8 mouse cellular contexts compared by ENCODE assay signal in the genomic region with DNA sequence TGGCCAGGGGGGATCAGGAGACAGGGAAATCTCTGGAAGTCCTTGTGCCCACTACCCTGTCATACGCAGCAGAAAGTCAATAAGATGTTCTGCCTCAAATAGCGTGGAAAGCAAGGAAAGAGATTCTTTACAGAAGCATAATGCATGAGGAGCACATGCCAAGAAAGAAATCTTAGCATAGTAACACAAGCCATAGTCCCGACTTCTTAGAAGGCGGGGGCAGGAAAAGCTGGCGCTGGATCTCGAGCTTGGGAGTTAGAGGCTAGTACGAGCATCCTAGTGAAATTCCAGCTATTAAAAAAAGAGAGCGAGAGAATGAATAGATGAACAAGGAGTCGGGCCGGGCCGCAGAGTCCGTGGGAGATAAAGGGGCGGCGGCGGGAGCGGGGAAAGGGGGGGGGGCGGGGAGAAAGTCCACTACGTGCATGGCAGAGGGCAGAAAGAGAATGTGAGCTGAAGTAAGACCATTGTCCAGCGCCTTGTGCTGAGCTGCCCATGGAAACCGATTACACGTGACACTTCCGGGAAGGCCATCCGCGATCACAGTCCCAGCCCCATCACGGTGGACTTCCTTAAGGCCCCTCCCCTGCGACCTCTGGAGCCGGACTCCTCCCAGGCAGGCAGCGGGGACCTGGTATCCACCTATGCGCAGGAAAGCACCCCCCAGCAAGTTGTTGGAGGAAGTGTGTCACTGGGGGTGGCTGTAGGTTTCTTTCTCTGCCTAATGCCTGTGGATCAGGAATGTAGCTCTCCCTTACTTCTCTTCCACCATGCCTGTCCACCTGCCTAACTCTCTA. TPM values are rescaled to one million over a fixed set of nuclear protein-coding genes. Genes with fewer than 3 reads are reported as not detected.
DNase-seq lines count a peak whose midpoint lies in the region; ATAC-seq and TF ChIP-seq lines count a peak whose summit lies in the region.

No protein-coding gene starts in this region.

- peak; percentile 42 to 46 for DNase-seq in spleen, adult 18-20 months
- DNase-seq in spleen, postnatal 14 days (ENCODE audit: low spot score in 2 of 2) = no peak
- DNase-seq in embryo, embryonic 10 days (ENCODE audit: low spot score) = peak; percentile 81
- peak; percentile 70 for DNase-seq in kidney, adult 9 months
- peak; percentile 74 for DNase-seq in lung, embryonic 14.5 days
- no peak for DNase-seq in c-Kit-positive CD71-positive TER-119-positive erythroid progenitor cells, embryonic 14.5 days (ENCODE audit: low spot score)

- no peaks in the 10 kb centered on the region for H3K27me3 ChIP-seq in heart, embryonic 11.5 days (ENCODE audit: control insufficient read depth, insufficient read depth, low read length)
- no peaks in the 10 kb centered on the region for H3K27me3 ChIP-seq in lung, embryonic 14.5 days (ENCODE audit: insufficient read depth, low read length)

- peak overlapping the region; percentile 32; the same call in 1 of the 2 replicates for H3K27ac ChIP-seq in heart, embryonic 11.5 days (ENCODE audit: low read depth, low read length)
- no peak overlapping the region for H3K27ac ChIP-seq in lung, embryonic 14.5 days (ENCODE audit: low read depth)

- no peaks in the 10 kb centered on the region for H3K9me3 ChIP-seq in heart, embryonic 11.5 days (replicated peaks; ENCODE audit: control insufficient read depth, low read length)
- no peaks in the 10 kb centered on the region for H3K9me3 ChIP-seq in lung, embryonic 14.5 days (ENCODE audit: low read depth, low read length)

- peak overlapping the region; percentile 45 for H3K4me3 ChIP-seq in heart, embryonic 11.5 days (ENCODE audit: low read depth, low read length)
- H3K4me3 ChIP-seq in lung, embryonic 14.5 days (ENCODE audit: low read depth, low read length) = peak overlapping the region; percentile 34

- 9% methylated on average over 28 of the region's 29 CpGs for WGBS in heart, embryonic 11.5 days (ENCODE audit: insufficient replicate concordance)
- 8% methylated on average over 28 of the region's 29 CpGs for WGBS in lung, embryonic 14.5 days

- H3K36me3 ChIP-seq in heart, embryonic 11.5 days (ENCODE audit: control insufficient read depth, insufficient read depth, low read length) = no peaks in the 10 kb centered on the region
- H3K36me3 ChIP-seq in lung, embryonic 14.5 days (ENCODE audit: insufficient read depth) = no peaks in the 10 kb centered on the region

- peak; percentile 79 for ATAC-seq in heart, embryonic 11.5 days (replicated peaks; ENCODE audit: insufficient number of reproducible peaks, low FRiP score, low TSS enrichment)
- peak; percentile 36; the same call in 1 of the 2 replicates for ATAC-seq in lung, embryonic 14.5 days (ENCODE audit: insufficient read depth)
- peak; percentile 16; the same call in 1 of the 2 replicates for ATAC-seq in neutrophil, adult 5-6 weeks (ENCODE audit: extremely low read depth, insufficient number of reproducible peaks, low FRiP score, poor library complexity, severe bottlenecking)

- peak overlapping the region; percentile 75 for H3K9ac ChIP-seq in heart, embryonic 11.5 days (ENCODE audit: low read depth, low read length)
- peak overlapping the region; percentile 51 for H3K9ac ChIP-seq in lung, embryonic 14.5 days

- peak overlapping the region; percentile 79 for H3K4me2 ChIP-seq in heart, embryonic 11.5 days
- peak overlapping the region; percentile 63 for H3K4me2 ChIP-seq in lung, embryonic 14.5 days

- no peak for TF ChIP-seq CTCF in lung, embryonic 14.5 days (IDR thresholded peaks at IDR 0.05; ENCODE audit: low read depth)

- peaks cover 25% of the 10 kb centered on the region for H3K4me1 ChIP-seq in heart, embryonic 11.5 days (ENCODE audit: control insufficient read depth, insufficient read depth, low read length)
- H3K4me1 ChIP-seq in lung, embryonic 14.5 days (ENCODE audit: insufficient read depth) = peaks cover 4% of the 10 kb centered on the region

RNA-seq across cellular contexts. Expression of a gene that starts 12.6 kb away (rescaled TPM):
- 525 and 599 TPM in 2 replicates for polyA plus RNA-seq in heart, embryonic 11.5 days (2014; fragmentation: Nextera tagmentation; extraction: Ambion mirVana)
- 690 and 693 TPM in 2 replicates for polyA plus RNA-seq in lung, embryonic 14.5 days (2014; fragmentation: Nextera tagmentation; extraction: Ambion mirVana)
- total RNA-seq in neutrophil, adult 5-6 weeks (2017) = 728 and 734 TPM in 2 replicates

RNA-seq across cellular contexts. Expression of a gene that starts 39.4 kb away (rescaled TPM):
- not detected in 2 replicates for polyA plus RNA-seq in heart, embryonic 11.5 days (2014; fragmentation: Nextera tagmentation; extraction: Ambion mirVana)
- not detected in 2 replicates for polyA plus RNA-seq in lung, embryonic 14.5 days (2014; fragmentation: Nextera tagmentation; extraction: Ambion mirVana)
- not detected in 2 replicates for total RNA-seq in neutrophil, adult 5-6 weeks (2017)

Comparison
In these comparisons a context has a peak if more than half of its experiments do, and no peak if none do; other contexts are left out.
1. DNase-seq: peak in spleen, adult 18-20 months (2 of 2), embryo, embryonic 10 days (single experiment), kidney, adult 9 months (single experiment) and lung, embryonic 14.5 days (single experiment); none in spleen, postnatal 14 days (0 of 2) and c-Kit-positive CD71-positive TER-119-positive erythroid progenitor cells, embryonic 14.5 days (single experiment).
2. ATAC-seq: peak in every context shown above with its lines; median percentile 79 in heart, embryonic 11.5 days; 36 in lung, embryonic 14.5 days; 16 in neutrophil, adult 5-6 weeks.